Mouse (Mus musculus) frontal cortex, adult 2 months (tissue): ENCODE results near the gene Wdr27. TPM values are rescaled to one million over a fixed set of nuclear protein-coding genes. Genes with fewer than 3 reads are reported as not detected.
A peak's percentile ranks its signal among the peaks of the same experiment; 100 is the strongest.
"Not testable (repeated sequence)": the region's sequence is repeated elsewhere in the genome, so short reads cannot be mapped to it uniquely, and the experiment has no call there.

Experiments used
- DNase-seq, 2 experiments: peaks; one replicate each; pipeline ENCODE4 v3.0.0; 2022; ENCODE audit warnings: low spot score in 1 of 2; ENCODE audit errors: extremely low spot score in 1 of 2
- polyA plus RNA-seq: library from polyadenylated mRNA; depleted of rRNA; stranded (reverse); fragments of >200 nt; gene quantifications from 2 replicates; pipeline ENCODE4 v1.2.3, GENCODE M21; 2012; rRNA removed

Gene Wdr27
- polyA plus RNA-seq = 6.0 and 6.9 TPM in 2 replicates

DNA sequence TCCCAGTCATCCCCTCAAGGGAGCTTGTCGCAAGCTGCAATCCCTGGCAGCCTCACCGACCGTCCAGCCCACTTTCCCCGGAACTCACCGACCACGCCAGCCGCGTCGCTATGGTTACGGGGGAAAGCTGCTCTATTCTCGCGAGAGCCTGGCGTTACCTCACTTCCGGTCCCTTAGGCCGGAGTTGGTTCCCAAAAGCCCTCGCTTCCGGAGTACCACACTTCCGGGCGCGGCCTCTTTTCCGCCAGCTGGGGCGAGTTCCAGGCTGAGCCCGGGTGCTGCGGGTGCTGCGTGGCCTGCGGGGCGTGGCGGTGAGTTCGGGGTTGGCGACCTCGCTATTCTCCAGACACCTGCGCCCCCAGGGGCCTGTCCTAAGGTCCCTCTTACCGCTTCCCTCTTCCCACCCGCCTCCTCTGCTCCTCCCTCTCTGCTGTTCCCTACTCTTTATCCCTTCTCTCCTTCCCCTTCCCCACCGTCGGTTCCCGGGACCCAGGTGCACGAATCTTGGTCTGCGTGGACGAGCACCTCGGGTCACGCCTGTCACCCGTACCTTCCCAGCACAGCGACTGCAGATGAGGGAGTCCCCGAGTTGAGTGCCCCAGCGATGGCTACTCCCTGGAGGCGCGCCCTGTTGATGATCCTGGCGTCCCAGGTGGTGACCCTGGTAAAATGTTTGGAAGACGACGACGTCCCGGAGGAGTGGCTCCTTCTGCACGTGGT lies at the start of gene Wdr27, which contains the start of gene 1600012H06Rik:
Wdr27 (minus strand) TSS at position 150 of the 720 bp plus-strand sequence.
1600012H06Rik (plus strand) TSS at position 176 of the 720 bp plus-strand sequence.
- peak; percentile 96 to 99 for DNase-seq

DNA sequence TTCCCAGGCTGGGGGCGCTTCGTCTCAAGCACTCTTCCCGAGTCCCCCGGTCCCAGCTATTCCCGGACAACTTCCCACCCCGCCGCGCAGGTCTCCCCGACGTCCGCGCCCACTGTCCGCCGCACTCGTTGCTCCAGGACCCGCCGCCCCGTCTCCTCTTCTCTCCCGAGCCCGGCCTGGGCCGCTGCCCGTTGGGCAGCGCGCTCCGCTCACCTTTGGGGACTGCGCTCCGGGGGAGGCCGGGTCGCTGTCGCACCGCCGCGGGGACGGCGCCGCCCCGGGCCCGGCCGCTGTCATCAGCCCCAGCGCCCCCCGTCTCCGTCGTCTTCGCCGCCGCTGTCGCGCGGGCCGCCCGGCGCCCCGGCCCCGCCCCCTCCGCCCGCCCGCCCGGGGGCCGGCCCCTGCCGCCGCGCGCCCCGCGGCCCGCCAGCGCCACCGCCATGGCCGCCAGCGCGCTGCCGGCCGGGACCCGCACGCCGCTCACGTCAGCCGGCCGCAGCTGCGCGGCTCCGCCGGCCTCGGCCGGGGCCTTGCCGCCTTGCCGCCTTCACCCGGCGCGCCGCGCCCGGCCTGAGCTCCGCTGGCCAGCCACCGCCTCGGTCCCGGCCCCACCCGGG lies 49.7 kb upstream of the Wdr27 start:
- not testable (repeated sequence) for DNase-seq

DNA sequence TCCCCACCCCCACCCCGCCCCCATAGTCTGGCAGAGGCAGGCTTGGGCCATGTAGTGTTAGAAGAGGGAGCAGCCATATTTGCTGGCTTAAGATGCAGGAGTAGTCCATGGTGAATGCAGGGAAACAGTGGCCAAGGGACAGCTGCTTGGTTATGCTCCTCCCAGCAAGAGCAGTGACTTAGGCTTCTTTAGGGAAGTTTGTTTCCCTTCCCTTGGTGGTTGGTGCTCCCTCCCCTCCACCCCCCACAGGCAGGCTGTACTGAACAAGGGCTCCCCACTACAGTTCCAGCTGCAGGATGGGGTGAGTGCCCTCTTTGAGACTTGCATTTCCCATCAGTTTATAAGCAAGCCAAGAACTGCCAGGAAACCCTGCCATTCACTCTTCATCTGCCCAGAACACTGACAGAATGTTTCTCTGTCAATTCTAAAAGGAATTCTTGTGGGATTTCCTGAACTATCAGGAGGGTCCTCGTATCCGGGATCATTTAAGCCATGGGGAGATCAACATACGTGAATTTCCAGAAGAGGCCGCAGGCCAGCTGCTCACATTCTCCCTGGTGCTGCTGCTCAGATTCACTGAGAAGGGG lies 47.3 kb upstream of the Wdr27 start:
- DNase-seq = not testable (repeated sequence)

DNA sequence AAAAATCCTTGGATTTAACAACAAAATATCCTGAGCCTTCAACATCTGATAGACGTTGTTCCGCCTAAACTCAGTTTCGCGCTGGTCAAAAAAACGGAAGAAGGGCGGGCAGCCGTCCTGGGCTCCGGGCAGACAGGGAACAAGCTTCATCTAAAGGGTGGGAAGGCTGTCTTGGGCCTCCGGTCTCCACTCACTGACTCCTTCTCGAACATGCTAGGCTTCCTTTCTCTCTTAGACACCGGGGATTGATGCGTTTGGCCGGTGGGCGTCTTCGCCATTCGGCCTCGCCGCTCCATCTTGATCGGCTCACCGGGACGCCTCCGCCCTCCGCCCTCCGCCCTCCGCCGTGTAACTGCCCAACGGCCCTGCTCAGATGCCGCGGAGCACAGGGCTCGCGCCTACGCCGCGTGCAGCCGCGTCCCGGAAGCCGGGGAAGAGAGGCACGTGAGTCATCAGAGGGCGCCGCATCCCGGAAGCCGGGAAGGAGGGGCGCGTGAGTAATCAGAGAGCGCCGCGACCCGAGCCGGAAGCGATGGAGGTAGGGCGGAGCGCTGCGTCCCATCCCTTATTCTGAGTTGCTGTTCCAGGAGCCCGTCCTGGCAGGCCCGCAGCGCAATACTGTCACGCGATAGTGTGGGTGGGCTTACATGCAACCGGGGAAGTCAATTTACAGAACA lies 35.5 kb upstream of the Wdr27 start, which contains the start of the genes 9030025P20Rik and Gm3417:
9030025P20Rik (plus strand) TSS at position 107 of the 677 bp plus-strand sequence.
Gm3417 (minus strand) TSS at position 429 of the 677 bp plus-strand sequence.
- not testable (repeated sequence) for DNase-seq

DNA sequence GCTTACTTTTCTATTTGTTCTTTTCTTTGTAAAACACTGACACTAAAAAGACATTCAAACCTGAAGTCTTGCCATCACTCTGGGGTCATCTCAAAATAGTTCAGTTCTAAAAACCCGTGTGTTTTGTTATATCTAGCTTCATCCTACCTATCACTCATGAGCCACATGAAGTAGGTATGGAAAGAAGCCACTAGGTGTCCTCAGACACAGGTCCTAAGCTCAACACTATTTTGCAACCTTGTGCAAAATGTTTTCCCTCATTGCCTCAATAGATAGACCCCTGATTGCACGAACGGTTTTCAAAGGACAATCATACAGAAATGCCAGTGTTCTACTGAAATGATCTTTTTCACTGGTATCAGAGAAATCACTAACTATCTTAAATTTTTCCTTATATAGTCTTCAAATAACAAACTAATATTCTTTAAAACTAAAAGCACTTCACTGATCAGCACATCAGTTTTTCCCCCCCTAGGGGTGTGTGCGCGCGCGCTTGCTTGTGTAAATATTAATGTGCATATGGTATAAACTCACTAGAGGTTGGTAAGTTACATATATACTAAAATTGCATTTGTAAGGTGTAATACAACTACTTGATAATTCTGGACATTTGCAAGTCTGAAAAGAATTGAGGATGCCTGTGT lies 34.9 kb upstream of the Wdr27 start:
- DNase-seq = not testable (repeated sequence)

DNA sequence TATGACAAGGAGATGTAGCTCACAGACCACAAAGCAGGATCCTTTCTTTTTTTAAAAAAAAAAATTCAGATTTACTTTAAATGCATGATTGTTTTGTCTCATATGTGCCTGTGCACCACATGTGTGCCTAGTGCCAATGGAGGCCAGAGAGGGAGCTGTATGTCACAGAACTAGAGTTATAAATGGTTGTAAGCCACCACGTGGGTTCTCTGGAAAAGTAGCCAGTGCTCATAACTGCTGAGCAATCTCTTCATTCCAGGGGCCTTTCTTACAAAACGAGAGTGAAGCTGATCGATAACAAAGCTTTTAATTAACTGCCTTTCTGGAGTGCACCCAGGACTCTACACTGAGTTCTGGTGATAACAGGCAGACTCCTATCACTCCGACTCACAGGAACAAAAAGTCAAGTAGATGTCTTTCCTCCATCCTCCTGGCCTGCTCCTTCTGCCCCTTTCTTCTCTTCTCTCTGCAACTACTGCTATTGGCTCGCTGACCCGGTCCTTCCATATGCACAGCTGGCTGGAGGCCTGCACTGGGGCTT lies 25.5 kb upstream of the Wdr27 start:
- DNase-seq = not testable (repeated sequence)

DNA sequence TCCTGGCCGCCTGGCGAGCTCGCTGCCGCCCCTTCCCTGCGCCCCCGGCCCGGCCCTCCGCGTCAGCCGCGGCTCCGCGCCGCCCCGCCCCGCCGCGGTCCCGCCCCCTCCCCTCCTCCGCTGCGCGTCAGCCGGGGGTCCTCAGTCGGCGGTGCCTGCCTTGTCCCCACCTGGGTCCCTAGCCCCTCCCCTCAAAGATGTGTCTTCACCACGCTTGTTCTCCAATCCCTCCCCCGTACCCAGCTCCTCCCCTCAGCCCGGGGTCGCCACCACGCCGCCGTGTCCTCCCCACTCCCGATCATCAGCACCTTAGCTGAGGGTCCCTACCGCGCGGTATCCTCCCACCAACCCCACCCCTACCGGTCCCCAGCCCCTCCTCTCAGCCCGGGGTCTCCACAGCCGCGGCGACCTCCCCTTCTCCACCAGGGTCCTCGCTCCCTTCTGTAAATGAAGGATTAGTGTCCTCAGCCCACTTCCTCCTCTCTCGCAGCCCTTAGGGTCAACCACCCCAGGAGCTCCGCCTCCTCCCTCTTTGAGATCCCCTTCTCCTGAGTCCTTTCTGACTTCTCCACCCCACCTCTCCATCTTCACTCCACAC lies 18.7 kb upstream of the Wdr27 start:
- DNase-seq = not testable (repeated sequence)

DNA sequence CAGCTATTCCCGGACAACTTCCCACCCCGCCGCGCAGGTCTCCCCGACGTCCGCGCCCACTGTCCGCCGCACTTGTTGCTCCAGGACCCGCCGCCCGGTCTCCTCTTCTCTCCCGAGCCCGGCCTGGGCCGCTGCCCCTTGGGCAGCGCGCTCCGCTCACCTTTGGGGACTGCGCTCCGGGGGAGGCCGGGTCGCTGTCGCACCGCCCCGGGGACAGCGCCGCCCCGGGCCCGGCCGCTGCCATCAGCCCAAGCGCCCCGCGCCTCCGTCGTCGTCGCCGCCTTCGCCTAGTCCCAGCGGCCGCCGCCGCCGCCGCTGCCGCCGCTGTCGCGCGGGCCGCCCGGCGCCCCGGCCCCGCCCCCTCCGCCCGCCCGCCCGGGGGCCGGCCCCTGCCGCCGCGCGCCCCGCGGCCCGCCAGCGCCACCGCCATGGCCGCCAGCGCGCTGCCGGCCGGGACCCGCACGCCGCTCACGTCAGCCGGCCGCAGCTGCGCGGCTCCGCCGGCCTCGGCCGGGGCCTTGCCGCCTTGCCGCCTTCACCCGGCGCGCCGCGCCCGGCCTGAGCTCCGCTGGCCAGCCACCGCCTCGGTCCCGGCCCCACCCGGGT lies 18.1 kb upstream of the Wdr27 start, which contains the start of gene Phf10:
Phf10 (minus strand) TSS at position 323 of the 606 bp plus-strand sequence.
- DNase-seq = not testable (repeated sequence)

DNA sequence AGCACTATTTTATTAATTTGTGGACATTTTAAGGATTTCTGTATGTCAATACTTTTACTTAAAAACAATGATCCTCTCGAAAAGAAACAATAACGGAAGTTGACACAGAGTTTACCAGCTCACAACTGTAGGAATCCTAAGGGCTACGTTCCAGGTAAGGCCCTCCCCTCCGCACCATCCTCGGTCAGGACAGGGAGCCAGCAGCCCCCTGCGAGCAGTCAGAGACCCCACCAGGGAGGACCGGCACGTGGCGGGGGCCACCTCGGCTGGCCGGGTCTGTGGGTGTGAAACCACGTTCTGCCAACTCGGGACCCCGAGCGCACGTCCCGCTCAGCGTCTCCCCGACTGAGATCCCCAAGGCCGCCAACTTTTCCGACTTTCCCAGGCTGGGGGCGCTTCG lies 17.6 kb upstream of the Wdr27 start:
- DNase-seq = no peak

DNA sequence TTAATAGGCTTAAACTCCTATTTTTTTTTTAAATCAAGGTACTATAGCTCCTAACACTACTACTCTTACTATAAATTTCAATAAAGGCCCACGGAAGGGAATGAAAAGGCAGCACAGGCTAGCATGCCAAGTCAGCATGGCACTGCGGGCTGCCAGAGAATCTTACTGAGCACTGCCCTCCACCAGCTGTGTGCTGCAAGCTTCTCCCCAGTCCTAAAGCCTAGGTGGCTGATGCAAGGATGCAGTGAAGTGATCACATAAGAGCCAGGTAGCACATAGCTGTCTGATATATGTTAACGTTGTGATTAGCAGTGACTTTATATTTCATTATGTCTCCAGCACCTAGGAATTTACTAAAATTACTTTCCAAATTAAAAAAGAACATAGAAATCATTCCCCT lies 17.0 kb upstream of the Wdr27 start:
- DNase-seq = no peak

DNA sequence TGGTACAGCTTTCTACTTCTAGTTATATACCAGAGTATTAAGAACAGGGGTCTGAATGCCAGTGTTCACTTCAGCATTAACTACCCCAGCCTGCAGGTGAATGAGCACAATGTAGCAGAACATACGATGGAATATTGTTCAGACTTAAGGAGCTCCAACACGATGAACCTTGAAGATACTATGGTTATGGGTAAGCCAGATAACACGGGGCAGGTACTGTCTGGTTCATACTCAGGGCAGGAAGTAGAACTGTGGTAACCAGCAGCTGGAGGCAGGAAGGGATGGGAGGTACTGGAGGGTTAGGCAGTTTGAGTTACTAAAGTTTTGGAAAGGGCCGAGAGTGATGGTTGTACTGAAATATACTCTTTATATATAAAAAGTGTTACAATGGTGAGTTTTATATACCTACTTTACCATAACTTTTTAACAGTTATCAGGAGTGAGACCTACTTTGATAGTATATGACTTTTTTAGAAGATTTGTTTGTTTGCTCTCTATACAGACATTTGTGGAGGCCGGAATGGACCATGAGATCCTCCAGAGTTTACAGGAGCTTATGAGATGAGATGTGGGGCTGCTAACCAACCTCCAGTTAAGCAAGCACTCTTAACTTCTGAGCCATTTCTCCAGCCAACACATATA lies 15.8 kb upstream of the Wdr27 start:
- no peak for DNase-seq

DNA sequence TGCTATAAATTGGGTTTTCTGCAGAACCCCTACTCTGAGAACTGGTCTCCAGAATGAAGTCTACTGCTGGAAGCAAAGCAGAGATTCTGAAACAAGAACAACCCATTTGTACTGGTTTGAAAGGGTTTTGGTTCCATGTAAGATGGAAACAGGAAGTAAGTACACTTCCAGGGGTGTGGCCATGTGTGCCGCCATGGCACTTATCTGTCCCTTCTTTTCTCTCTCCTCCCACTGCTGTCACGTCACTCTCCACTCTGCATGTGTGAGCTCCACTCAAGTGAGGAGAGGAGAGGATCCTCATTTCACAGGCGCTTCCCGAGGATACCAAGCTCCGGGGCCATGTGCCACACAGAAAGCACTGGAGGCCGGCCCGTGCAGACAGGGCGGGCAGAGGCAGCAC lies 10.5 kb upstream of the Wdr27 start:
- DNase-seq = no peak

DNA sequence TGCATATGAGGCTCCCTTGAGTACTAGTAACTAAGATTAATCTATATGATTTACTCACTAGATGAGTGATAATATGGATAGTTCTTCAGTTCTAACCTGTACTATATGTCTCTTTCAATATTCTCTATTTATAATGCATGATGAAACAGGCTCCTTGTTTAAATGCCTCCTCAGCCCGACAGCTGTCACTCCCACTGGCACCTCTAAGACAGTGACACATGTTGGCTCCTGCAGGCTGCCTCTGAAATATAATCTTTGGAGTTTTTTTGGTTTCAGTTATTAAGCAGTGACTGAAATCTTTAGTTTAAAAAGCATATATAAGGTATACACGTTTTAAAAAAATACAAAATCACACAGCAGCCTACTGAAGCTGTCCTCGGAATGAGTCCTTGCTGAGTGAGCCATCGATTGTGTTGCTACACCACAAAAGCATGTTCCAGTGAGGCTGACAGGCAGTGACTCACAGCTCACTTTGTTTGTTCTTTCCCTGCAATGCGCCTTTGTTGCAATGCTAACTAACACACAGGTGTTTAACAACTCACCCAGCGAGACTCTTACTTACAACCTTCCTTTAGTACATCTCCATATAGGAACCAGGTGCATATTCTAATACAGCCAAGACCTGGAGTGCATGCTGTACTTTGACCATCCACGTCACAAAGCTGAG lies 6.3 kb upstream of the Wdr27 start:
- DNase-seq = no peak

DNA sequence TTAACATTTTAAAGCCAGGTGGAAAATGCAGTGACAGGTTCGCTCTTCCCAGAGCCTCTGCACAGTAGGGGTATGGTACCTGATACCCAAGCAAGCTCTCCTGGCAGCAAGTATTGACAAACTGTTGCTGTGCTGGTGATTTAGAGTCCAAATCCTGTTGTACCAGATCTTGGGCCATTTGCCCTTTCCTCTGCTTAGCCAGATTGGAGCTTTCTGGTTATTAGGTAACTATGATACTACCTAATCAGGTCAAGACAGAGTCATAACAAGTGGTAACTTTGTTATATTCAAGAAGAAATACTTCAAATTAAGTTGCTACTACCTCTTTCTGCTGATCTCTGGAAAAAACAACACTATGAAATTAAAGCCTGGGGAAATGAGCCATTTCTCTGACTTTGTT lies 1.6 kb upstream of the Wdr27 start:
- DNase-seq = no peak

DNA sequence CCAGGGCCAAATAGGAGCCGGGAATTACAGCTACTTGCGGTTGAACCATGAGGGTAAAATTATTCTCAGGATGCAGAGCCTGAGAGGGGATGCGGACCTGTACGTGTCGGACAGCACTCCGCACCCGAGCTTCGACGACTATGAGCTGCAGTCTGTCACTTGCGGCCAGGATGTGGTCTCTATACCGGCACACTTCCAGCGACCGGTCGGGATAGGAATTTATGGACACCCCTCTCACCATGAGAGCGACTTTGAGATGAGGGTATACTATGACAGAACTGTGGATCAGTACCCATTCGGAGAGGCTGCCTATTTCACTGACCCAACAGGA lies 736 bp upstream of the Wdr27 start:
- no peak for DNase-seq

DNA sequence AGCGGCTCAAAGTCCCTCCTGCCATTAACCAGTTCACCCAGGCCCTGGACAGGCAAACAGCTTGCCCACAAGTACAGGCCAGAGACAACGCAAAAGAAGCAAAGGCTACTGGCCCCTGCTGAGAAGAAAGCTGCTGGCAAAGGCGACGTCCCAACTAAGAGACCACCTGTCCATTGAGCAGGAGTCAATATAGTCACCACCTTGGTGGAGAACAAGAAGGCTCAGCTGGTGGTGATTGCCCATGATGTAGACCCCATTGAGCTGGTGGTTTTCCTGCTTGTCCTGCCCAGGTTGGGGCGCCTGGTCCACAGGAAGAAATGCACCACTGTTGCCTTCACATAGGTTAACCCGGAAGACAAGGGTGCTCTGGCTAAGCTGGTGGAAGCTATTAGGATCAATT lies 777 bp downstream of the Wdr27 start:
- not testable (repeated sequence) for DNase-seq

DNA sequence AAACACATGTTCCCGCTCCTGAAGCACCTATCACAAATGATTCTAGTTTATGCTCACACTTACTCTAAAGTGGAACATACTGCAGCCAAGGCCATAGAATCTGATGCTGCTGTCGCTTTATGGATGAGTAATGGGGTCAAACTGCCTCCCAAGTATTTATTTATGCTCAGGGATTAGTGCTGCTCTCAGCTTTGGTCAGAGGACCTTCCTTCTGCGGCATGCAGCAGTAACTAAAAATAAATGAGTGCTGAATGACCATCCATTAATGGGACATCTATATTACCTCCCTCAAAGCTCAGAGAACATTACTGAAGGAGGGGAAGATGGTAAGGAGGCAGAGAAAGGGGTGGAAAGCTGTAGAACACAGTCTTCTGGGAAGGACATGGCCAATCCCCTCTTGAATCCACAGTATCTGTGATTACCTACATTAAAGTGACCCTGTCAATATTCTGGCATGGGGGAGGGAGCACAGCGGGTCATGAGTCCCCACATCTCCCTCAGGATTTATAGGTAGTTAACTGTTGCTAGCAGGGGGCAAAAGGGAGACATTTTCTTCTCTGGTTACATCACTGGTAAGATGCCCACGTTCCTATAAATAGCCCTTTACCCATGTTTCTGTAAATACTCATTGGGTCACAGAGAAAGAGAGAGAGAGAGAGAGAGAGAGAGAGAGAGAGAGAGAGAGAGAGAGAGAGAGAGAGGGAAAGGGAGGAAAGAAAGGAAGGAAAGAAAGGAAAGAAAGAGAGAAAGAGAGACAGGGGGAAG lies 6.9 kb downstream of the Wdr27 start:
- DNase-seq = no peak

DNA sequence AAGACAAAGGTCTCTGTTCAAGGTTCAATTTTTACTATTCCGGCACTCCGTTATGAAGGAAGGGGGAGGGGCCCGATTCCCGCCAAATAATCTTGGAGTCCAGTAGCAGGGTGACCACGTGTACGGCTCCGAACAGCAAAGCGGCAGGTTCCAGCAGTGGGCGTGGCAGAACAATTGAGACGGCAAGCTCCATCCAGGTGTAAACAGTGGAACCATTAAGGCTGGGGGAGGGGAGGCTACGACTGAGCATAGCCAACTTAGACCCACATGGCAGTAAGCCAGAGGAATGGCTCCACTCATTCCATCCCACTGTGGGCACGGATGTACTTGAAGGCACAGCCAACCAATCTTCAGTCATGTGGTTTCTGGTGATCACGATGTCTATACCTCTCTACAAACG lies 7.7 kb downstream of the Wdr27 start:
- DNase-seq = not testable (repeated sequence)
